8 mouse cellular contexts compared by ENCODE assay signal in genomic region chr5:33722266-33723018, GRCm38 (mm10). TPM values are rescaled to one million over a fixed set of nuclear protein-coding genes. Genes with fewer than 3 reads are reported as not detected.
DNase-seq lines count a peak whose midpoint lies in the region; ATAC-seq and TF ChIP-seq lines count a peak whose summit lies in the region.

No protein-coding gene starts in this region.

- peak; percentile 40; the same call in 1 of the 2 replicates for TF ChIP-seq CTCF in heart, adult 2 months (IDR thresholded peaks at IDR 0.05)

- peak overlapping the region; percentile 92 for H3K4me3 ChIP-seq in heart, adult 2 months
- H3K4me3 ChIP-seq in ES-E14 (ENCODE audit: insufficient read depth in 1 of 2, low read depth in 1 of 2, low read length in 2 of 2, poor library complexity in 1 of 2, severe bottlenecking in 1 of 2): peak overlapping the region; percentile 55 to 72
- peak overlapping the region; percentile 76 for H3K4me3 ChIP-seq in heart, embryonic 15.5 days

- no peaks in the 10 kb centered on the region for H3K36me3 ChIP-seq in heart, adult 2 months (ENCODE audit: control insufficient read depth, insufficient read depth, low read length)
- no peaks in the 10 kb centered on the region for H3K36me3 ChIP-seq in ES-E14 (ENCODE audit: control insufficient read depth, insufficient read depth, low read length, poor library complexity, severe bottlenecking)
- no peaks in the 10 kb centered on the region for H3K36me3 ChIP-seq in heart, embryonic 15.5 days

- intact Hi-C loops in heart, adult 2 months (cut with DNase I): no loop called here

- H3K9ac ChIP-seq in heart, adult 2 months (ENCODE audit: low read depth, low read length): peak overlapping the region; percentile 81
- peak overlapping the region; percentile 53 for H3K9ac ChIP-seq in ES-E14 (ENCODE audit: insufficient read depth, low read depth, low read length, poor library complexity, severe bottlenecking)
- peak overlapping the region; percentile 70 for H3K9ac ChIP-seq in heart, embryonic 15.5 days

- WGBS in heart, adult 2 months: under 1% methylated on average over 51 of the region's 53 CpGs
- under 1% methylated on average over 53 of the region's 53 CpGs for WGBS in heart, embryonic 15.5 days

- H3K27ac ChIP-seq in heart, adult 2 months: peak overlapping the region; percentile 67
- no peak overlapping the region for H3K27ac ChIP-seq in ES-E14 (ENCODE audit: insufficient read depth, low read depth, low read length, poor library complexity, severe bottlenecking)
- peak overlapping the region; percentile 29; the same call in 1 of the 2 replicates for H3K27ac ChIP-seq in heart, embryonic 15.5 days

- in situ Hi-C loops in ES-E14 (cut with MboI; ENCODE audit: low sequenced_read_pairs in 2 of 2, unreplicated experiment in 2 of 2): loop anchor here in 1 of 2 experiments (10.0 to 25.0 kb wide), 2 partner anchors 288 to 1665 kb away; partner anchors contain the start of genes Hmx1 and Nkx1-1

- peaks cover 1% of the 10 kb centered on the region; the same call in 1 of the 2 replicates for H3K4me1 ChIP-seq in heart, adult 2 months (ENCODE audit: control insufficient read depth, insufficient read depth, low read length)
- peaks cover 0 to 7% of the 10 kb centered on the region in 2 experiments; a peak in 1 of 4 replicates for H3K4me1 ChIP-seq in ES-E14 (ENCODE audit: control insufficient read depth in 2 of 2, insufficient read depth in 2 of 2, low read length in 2 of 2, poor library complexity in 1 of 2)
- H3K4me1 ChIP-seq in heart, embryonic 15.5 days (replicated peaks): peaks cover 39% of the 10 kb centered on the region

- TF ChIP-seq POLR2A in heart, adult 2 months (IDR thresholded peaks at IDR 0.05; ENCODE audit: insufficient read depth, low read depth, low read length): no peak

- TF ChIP-seq EP300 in heart, adult 2 months (IDR thresholded peaks at IDR 0.05; ENCODE audit: insufficient read depth, low read depth, low read length): no peak

- DNase-seq in heart, adult 2 months: no peak
- no peak for DNase-seq in heart, adult 9 months (ENCODE audit: low spot score in 2 of 2)
- DNase-seq in ES-E14 (ENCODE audit: low read depth, low spot score): no peak
- no peak for DNase-seq in urinary bladder, postnatal 4 days (ENCODE audit: low spot score in 2 of 2)
- no peak for DNase-seq in layer of hippocampus, postnatal 14 days (ENCODE audit: low spot score in 2 of 2)
- DNase-seq in T-cell, adult 2 months (ENCODE audit: low spot score): no peak

- no peaks in the 10 kb centered on the region for H3K9me3 ChIP-seq in ES-E14 (ENCODE audit: control insufficient read depth, insufficient read depth, low read depth, low read length)
- H3K9me3 ChIP-seq in heart, embryonic 15.5 days (replicated peaks): no peaks in the 10 kb centered on the region

- peaks cover 10% of the 10 kb centered on the region for H3K27me3 ChIP-seq in heart, adult 2 months (ENCODE audit: control insufficient read depth, insufficient read depth, low read length)
- peaks cover 40% of the 10 kb centered on the region for H3K27me3 ChIP-seq in heart, embryonic 15.5 days

- H3K4me2 ChIP-seq in heart, embryonic 15.5 days: peak overlapping the region; percentile 99

- no peak for ATAC-seq in heart, embryonic 15.5 days (replicated peaks; ENCODE audit: insufficient number of reproducible peaks, insufficient read depth, low FRiP score, low read depth)
- peak; percentile 27; the same call in 1 of the 2 replicates for ATAC-seq in megakaryocyte progenitor cell, adult 5-6 weeks (replicated peaks; ENCODE audit: poor library complexity)

- H3K79me2 ChIP-seq in heart, adult 2 months (replicated peaks; ENCODE audit: control insufficient read depth, insufficient read depth, low read length): no peaks in the 10 kb centered on the region

TF ChIP-seq in ES-E14, 5 proteins besides CTCF, POLR2A, EP300 and RAD21:
- TF ChIP-seq ZNF384 (IDR thresholded peaks at IDR 0.05; ENCODE audit: low read depth, low read length): no peak
- no peak for TF ChIP-seq CHD2 (IDR thresholded peaks at IDR 0.05; ENCODE audit: low read depth, low read length)
- no peak for TF ChIP-seq ZC3H11A (IDR thresholded peaks at IDR 0.05; ENCODE audit: borderline replicate concordance, low read depth, low read length)
- TF ChIP-seq MAFK (IDR thresholded peaks at IDR 0.05; ENCODE audit: insufficient read depth, low read depth, low read length): no peak
- TF ChIP-seq HCFC1 (IDR thresholded peaks at IDR 0.05; ENCODE audit: borderline replicate concordance, insufficient read depth, low read length): no peak

RNA-seq across cellular contexts. Expression of gene Fgfr3, which starts 1.0 kb away (rescaled TPM):
- 10 to 100 TPM in 1 of 2 experiments, 1 to 10 TPM in 1; 8.6 to 10.1 TPM for total RNA-seq in heart, adult 2 months (2021)
- 15.1 and 15.4 TPM in 2 replicates for polyA plus RNA-seq in heart, adult 2 months (2012; rRNA removed)
- 3.9 and 5.1 TPM in 2 replicates for total RNA-seq in ES-E14 (2012; rRNA removed)
- 4.0 and 9.1 TPM in 2 replicates for polyA plus RNA-seq in heart, embryonic 15.5 days (2015; fragmentation: Nextera tagmentation; extraction: Ambion mirVana)
- 0.39 TPM in 1 of 2 replicates, not detected in the other for total RNA-seq in megakaryocyte progenitor cell, adult 5-6 weeks (2015)
- total RNA-seq in megakaryocyte progenitor cell, adult 5-6 weeks (2017): 1.0 TPM in 1 of 2 replicates, not detected in the other
- total RNA-seq in layer of hippocampus, postnatal 14 days (2021): 100 to 1,000 TPM; 137 to 159 TPM

Comparison
In these comparisons a context has a peak if more than half of its experiments do, and no peak if none do; other contexts are left out.
1. RNA of gene Fgfr3, which starts 1.0 kb away (total RNA-seq): 137 to 159 TPM in layer of hippocampus, postnatal 14 days; 8.6 to 10.1 TPM in heart, adult 2 months, 3.9 to 5.1 TPM in ES-E14 and 0.39 to 1.0 TPM in megakaryocyte progenitor cell, adult 5-6 weeks; every median in the first group is over 10 times any median in the second.
2. Peak in every context shown above with its lines, with median percentiles within 50 percentile points of each other: H3K4me3 ChIP-seq and H3K9ac ChIP-seq.